ENCODE assay signal across 13 mouse cellular contexts in the genomic region with DNA sequence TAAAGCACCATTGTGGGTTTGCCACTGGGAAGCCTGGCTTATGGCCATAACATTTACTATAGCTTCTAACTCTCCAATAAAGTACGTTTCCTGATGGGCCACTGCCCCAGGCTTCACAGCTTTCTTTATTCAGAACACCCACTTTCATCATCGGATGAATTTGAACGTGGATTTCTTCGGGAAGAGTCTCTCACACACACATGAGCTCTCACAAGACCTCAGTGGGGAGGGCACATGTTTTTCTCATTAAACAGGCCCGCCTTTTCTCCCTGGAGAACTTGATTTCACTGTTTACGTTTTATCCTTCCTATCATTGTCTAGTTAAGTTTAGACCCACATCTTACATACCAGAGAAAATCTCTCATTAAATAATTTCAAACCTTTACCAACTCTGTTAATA. TPM values are rescaled to one million over a fixed set of nuclear protein-coding genes. Genes with fewer than 3 reads are reported as not detected.
DNase-seq lines count a peak whose midpoint lies in the region; ATAC-seq and TF ChIP-seq lines count a peak whose summit lies in the region.
"Had no signal": no experiment of that assay in that cellular context is flagged by ENCODE, and none has a peak within 500 bp of the region (broad histone marks: within the 10 kb centered on the region; RNA-seq: fewer than 3 reads in every experiment).

No protein-coding gene starts in this region.

- no peak overlapping the region for H3K9ac ChIP-seq in heart, postnatal 0 days (replicated peaks; ENCODE audit: low read depth, low read length)
- H3K9ac ChIP-seq in neural tube, embryonic 12.5 days, result no peak overlapping the region
- no peak overlapping the region for H3K9ac ChIP-seq in limb, embryonic 14.5 days (ENCODE audit: low read depth, low read length, severe bottlenecking)
- H3K9ac ChIP-seq: liver, embryonic 15.5 days had no signal

- H3K27me3 ChIP-seq in heart, postnatal 0 days (ENCODE audit: control insufficient read depth, insufficient read depth, low read length), result no peaks in the 10 kb centered on the region
- H3K27me3 ChIP-seq in neural tube, embryonic 12.5 days (replicated peaks), result no peaks in the 10 kb centered on the region
- H3K27me3 ChIP-seq in limb, embryonic 14.5 days (ENCODE audit: control insufficient read depth, insufficient read depth, low read length), result no peaks in the 10 kb centered on the region
- H3K27me3 ChIP-seq: CH12.LX had no signal

- no peak for ATAC-seq in heart, postnatal 0 days (ENCODE audit: insufficient read depth, low read depth)
- ATAC-seq in neural tube, embryonic 12.5 days (ENCODE audit: low FRiP score, low read depth), result no peak
- ATAC-seq in limb, embryonic 14.5 days (ENCODE audit: low FRiP score, low read depth), result no peak
- ATAC-seq: forebrain, embryonic 16.5 days had no signal

- no peak for DNase-seq in heart, postnatal 0 days (ENCODE audit: low spot score)
- no peak for DNase-seq in heart, postnatal 25 days (ENCODE audit: low spot score)
- DNase-seq in neural tube, embryonic 10.5 days (ENCODE audit: extremely low spot score, low spot score), result no peak
- DNase-seq in limb, embryonic 14.5 days (ENCODE audit: low spot score), result peak; percentile 64
- no peak for DNase-seq in c-Kit-positive CD71-positive TER-119-positive erythroid progenitor cells, embryonic 14.5 days (ENCODE audit: low spot score)
- DNase-seq in retina, embryonic 14.5 days (ENCODE audit: low spot score), result no peak
- DNase-seq: adrenal gland, postnatal 14 days; cerebellum, adult 11 months; kidney, adult 11 months had no signal

- no peak for TF ChIP-seq CTCF in heart, postnatal 0 days (IDR thresholded peaks at IDR 0.05; ENCODE audit: low read depth)

- H3K4me2 ChIP-seq in heart, postnatal 0 days (ENCODE audit: low read depth, low read length), result peak overlapping the region; percentile 8; the same call in 1 of the 2 replicates
- peak overlapping the region; percentile 39 for H3K4me2 ChIP-seq in neural tube, embryonic 12.5 days (replicated peaks)
- H3K4me2 ChIP-seq in limb, embryonic 14.5 days (replicated peaks; ENCODE audit: low read depth, low read length, severe bottlenecking), result 0 out of 2 replicates have a peak overlapping the region, but pooled peaks have one; percentile 0
- H3K4me2 ChIP-seq: liver, embryonic 15.5 days had no signal

- intact Hi-C loops in heart, postnatal 25 days (cut with DNase I), result loop anchor here (10.0 kb wide), 1 partner anchor 115 kb away; a partner anchor contains a TSS

- no peak overlapping the region for H3K4me3 ChIP-seq in heart, postnatal 0 days (ENCODE audit: low read depth, low read length)
- H3K4me3 ChIP-seq in neural tube, embryonic 12.5 days, result no peak overlapping the region
- no peak overlapping the region for H3K4me3 ChIP-seq in limb, embryonic 14.5 days (replicated peaks; ENCODE audit: low read length)
- H3K4me3 ChIP-seq: liver, embryonic 15.5 days had no signal

- H3K4me1 ChIP-seq in heart, postnatal 0 days (ENCODE audit: control insufficient read depth, insufficient read depth), result peaks cover 38% of the 10 kb centered on the region
- peaks cover 46% of the 10 kb centered on the region for H3K4me1 ChIP-seq in neural tube, embryonic 12.5 days
- peaks cover 37% of the 10 kb centered on the region for H3K4me1 ChIP-seq in limb, embryonic 14.5 days (ENCODE audit: control insufficient read depth, insufficient read depth, low read length)
- H3K4me1 ChIP-seq: liver, embryonic 15.5 days had no signal

- H3K27ac ChIP-seq in heart, postnatal 0 days (ENCODE audit: low read depth), result no peak overlapping the region
- no peak overlapping the region for H3K27ac ChIP-seq in neural tube, embryonic 12.5 days
- no peak overlapping the region for H3K27ac ChIP-seq in limb, embryonic 14.5 days (replicated peaks; ENCODE audit: low read depth, low read length)
- H3K27ac ChIP-seq: liver, embryonic 15.5 days had no signal

- no peak for TF ChIP-seq EP300 in heart, postnatal 0 days (IDR thresholded peaks at IDR 0.05; ENCODE audit: low read depth)

- WGBS in heart, postnatal 0 days, result 62% methylated on average over 6 of the region's 6 CpGs
- WGBS in neural tube, embryonic 12.5 days, result 65% methylated on average over 6 of the region's 6 CpGs
- WGBS in limb, embryonic 14.5 days, result 18% methylated on average over 6 of the region's 6 CpGs

- H3K9me3 ChIP-seq in heart, postnatal 0 days (replicated peaks; ENCODE audit: control insufficient read depth, low read length), result no peaks in the 10 kb centered on the region
- H3K9me3 ChIP-seq in neural tube, embryonic 12.5 days, result no peaks in the 10 kb centered on the region
- H3K9me3 ChIP-seq in limb, embryonic 14.5 days (ENCODE audit: control insufficient read depth, low read length), result no peaks in the 10 kb centered on the region
- H3K9me3 ChIP-seq: liver, embryonic 15.5 days had no signal

- no peak for TF ChIP-seq POLR2A in limb, embryonic 14.5 days (IDR thresholded peaks at IDR 0.05; ENCODE audit: borderline replicate concordance, extremely low read depth, insufficient read depth, insufficient read length)

- H3K36me3 ChIP-seq in heart, postnatal 0 days (replicated peaks; ENCODE audit: control insufficient read depth, insufficient read depth, low read length), result 0 out of 2 replicates have a peak, but pooled peaks cover 11% of the 10 kb centered on the region
- H3K36me3 ChIP-seq in neural tube, embryonic 12.5 days, result peaks cover 33% of the 10 kb centered on the region
- H3K36me3 ChIP-seq in limb, embryonic 14.5 days (ENCODE audit: control insufficient read depth, insufficient read depth, low read length), result peaks cover 31% of the 10 kb centered on the region
- H3K36me3 ChIP-seq: liver, embryonic 15.5 days had no signal

RNA-seq across cellular contexts. Expression of a gene that starts 10.7 kb away (rescaled TPM):
- total RNA-seq in heart, postnatal 0 days (2014; rRNA removed; ENCODE audit: low replicate concordance), result 15.7 and 26.9 TPM in 2 replicates
- 7.2 and 8.4 TPM in 2 replicates for polyA plus RNA-seq in heart, postnatal 0 days (2015; fragmentation: Nextera tagmentation; extraction: Ambion mirVana)
- 10 to 100 TPM; 21.4 to 30.0 TPM for total RNA-seq in heart, postnatal 25 days (2021)
- 132 and 145 TPM in 2 replicates for polyA plus RNA-seq in neural tube, embryonic 12.5 days (2016; fragmentation: Nextera tagmentation; extraction: Ambion mirVana)
- polyA plus RNA-seq in limb, embryonic 14.5 days (2012; rRNA removed), result 52.0 and 71.0 TPM in 2 replicates
- polyA plus RNA-seq in limb, embryonic 14.5 days (2014; fragmentation: Nextera tagmentation; extraction: Ambion mirVana), result 35.3 and 37.7 TPM in 2 replicates
